Mouse (Mus musculus): Measurements from ENCODE around the gene Nptx2.

Gene Nptx2

DNA sequence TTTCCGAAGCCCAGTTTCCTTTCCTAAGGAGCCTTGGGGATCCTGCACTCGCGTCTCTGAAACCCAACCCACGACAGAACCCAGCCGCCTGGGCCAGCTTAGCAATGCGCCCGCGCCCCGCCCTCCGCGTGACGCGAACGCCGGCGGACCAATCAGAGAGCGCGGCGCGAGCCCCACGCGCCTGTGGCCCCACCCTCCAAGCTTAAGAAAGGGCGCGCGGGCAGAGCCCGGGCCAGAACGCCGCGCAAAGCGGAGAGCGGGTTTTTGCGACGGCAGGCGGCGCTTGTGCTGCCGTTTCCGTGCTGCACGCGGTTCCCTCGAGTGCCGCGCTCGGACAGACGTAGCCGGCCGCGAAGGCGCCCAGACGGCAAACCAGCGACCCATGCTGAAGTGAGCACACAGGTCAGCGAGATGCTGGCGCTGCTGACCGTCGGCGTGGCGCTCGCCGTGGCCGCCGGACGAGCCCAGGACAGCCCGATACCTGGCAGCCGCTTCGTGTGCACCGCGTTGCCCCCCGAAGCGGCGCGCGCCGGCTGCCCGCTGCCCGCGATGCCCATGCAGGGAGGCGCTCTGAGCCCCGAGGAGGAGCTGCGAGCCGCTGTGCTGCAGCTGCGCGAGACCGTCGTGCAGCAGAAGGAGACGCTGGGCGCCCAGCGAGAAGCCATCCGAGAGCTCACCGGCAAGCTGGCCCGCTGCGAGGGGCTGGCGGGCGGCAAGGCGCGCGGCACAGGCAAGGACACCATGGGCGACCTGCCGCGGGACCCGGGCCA is at the start of gene Nptx2:
Gene Nptx2, plus strand, starts transcription at position 250 of the 770 bp plus-strand sequence.
- DNase-seq (ENCODE audit: low spot score) = peak; percentile 75

- DNase-seq (ENCODE audit: low spot score) = no peak
Observed at GRCm38 (mm10) chr5:144496481-144496880, 49.2 kb upstream of the Nptx2 start.

- DNase-seq (ENCODE audit: low spot score) = no peak
Observed at GRCm38 (mm10) chr5:144504239-144504638, 41.5 kb upstream of the Nptx2 start.

GRCm38 (mm10) chr5:144505731-144506130 is 40.0 kb upstream of the Nptx2 start:
- DNase-seq (ENCODE audit: low spot score) = no peak

GRCm38 (mm10) chr5:144506156-144506555 is 39.5 kb upstream of the Nptx2 start:
- no peak for DNase-seq (ENCODE audit: low spot score)

DNA sequence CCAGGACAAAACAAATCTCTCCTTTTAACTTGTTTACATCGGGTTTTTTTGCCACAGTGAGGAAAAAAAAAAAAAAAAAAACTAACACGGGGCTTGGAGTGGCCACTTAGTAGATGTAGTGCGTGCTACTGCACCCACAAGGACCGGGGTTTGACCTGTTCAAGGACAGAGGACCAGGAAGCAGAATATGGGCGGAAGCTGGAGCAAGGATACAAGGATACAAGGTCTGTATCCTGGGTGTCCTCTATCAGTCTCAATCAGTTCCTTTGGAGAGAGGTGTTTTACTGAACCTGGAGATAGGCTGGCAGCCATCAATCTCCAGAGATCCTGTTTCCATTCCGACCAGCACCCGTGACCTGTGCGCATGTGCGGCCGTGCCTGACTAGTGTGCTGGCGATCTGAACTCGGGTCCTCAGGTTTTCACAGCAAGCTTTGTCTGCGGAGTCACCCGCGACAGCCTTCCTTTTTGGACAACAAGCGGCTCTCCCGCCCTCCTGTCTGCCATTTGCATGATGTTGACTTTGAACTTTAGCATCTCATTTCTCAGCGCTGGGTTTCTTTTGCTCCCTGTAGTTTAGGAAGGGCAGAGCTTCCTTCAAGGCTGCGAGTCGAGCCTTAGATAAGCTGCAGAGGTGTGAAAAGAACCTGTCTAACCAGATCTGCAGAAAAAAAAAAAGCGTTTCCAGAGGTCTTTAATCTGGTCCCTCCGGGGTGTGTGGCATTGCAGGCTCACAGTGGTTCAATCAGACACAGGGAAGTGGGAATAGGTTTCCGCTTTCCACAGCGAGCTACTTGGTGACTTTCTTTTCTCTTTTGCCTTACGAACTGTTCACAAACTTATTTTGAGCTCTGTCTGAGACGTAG is 38.8 kb upstream of the Nptx2 start:
- DNase-seq (ENCODE audit: low spot score) = no peak

DNA sequence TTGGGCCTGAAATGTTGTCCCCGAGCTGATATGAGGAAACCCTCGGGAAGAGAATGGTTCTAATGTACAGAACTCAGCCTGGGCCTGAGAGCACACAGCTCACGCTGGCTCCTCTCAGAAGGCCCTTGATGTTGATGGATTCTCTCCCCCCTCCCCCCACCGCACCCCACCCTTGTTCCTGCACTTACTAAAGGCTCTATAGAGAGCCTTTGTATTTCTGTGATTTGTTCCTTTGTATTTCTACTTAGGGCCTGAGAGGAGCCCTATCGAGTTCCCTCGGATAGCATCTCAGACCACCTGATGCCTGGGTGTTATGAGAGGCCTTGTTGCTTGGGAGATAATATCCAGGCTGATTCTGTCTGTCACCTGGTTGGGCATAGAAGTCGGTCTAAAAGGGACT is 36.3 kb upstream of the Nptx2 start:
- no peak for DNase-seq (ENCODE audit: low spot score)

GRCm38 (mm10) chr5:144514738-144515137 is 31.0 kb upstream of the Nptx2 start:
- DNase-seq (ENCODE audit: low spot score) = no peak

DNA sequence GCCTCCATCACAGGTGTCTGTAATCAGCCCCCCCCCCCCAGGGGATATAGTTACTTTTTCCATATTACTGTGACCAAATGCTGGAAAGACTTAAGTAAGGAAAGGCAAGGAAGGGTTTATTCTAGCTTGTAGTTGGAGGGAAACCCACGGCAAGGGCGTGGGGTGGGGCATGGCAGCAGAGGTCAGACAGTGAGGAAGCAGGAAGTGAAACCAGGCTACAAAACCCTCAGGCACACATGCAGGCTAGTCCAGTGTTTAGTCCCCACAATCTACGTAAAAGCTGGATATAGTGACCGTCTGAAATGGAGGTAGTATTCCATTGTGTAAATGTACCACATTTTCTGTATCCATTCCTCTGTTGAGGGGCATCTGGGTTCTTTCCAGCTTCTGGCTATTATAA is 30.5 kb upstream of the Nptx2 start:
- DNase-seq (ENCODE audit: low spot score) = no peak

DNA sequence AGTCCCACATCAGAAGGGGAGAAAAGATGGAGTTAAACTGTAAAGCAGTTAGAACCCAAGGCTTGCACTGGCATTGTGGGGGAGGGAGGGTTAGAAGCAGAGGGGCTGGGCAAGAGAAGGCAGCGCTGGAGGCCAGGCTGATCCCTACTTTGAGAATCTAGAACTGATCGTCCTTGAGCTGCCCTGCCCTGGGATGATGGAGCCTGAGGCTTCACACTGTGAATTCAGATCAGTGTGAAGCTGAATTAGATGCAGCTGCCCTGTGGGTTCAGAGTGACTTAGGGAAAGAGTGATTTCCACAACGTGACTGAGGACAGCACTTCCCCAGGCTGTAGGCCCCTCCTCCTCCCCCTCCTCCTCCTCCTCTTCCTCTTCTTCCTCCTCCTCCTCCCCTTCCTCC is 25.6 kb upstream of the Nptx2 start:
- no peak for DNase-seq (ENCODE audit: low spot score)

DNA sequence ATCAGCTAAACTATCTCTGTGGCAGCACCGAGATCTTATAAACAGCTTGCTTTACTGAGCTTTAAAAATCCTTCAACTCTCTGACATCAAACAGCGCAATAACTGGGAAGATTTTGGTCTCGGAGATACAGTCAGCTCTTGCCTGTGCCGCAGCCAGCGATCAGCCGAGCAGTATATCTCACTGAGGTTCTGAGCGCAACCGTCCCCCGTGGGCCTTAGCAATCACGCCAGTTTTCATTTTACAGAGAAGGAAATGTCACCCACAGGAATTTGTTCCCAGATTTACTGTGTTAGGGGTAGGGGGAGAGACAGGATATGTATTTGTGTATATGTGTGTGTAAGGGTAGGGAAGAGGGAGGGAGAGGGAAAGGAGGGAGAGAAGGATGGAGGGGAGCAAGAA is 20.9 kb upstream of the Nptx2 start:
- no peak for DNase-seq (ENCODE audit: low spot score)

- no peak for DNase-seq (ENCODE audit: low spot score)
Observed at GRCm38 (mm10) chr5:144529123-144529522, 16.6 kb upstream of the Nptx2 start.

GRCm38 (mm10) chr5:144542711-144543308 is 2.9 kb upstream of the Nptx2 start:
- DNase-seq (ENCODE audit: low spot score) = no peak

GRCm38 (mm10) chr5:144546423-144546995 is 807 bp downstream of the Nptx2 start:
- no peak for DNase-seq (ENCODE audit: low spot score)

- DNase-seq (ENCODE audit: low spot score) = no peak
Observed at GRCm38 (mm10) chr5:144547333-144547878, 1.7 kb downstream of the Nptx2 start.

- no peak for DNase-seq (ENCODE audit: low spot score)
Observed at GRCm38 (mm10) chr5:144548079-144548631, 2.5 kb downstream of the Nptx2 start.

DNA sequence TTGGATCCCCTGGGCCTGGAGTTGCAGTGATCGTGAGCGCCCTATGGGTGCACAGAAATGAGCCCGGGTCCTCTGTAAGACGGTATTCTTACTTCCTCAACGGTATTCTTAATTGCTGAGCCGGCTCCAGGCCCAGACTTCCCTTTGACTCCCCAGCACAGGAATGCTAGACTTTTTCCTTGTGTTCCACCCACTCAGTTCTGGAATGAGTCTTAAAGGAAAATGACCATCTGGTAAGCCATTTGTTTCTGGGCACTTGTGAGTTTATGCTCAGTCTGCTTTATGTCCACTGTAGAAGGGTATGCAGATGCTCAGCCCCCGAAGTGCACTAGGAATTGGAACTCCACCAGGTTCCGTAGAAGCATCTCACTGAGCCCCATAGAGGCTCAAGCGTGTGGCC is 4.3 kb downstream of the Nptx2 start:
- no peak for DNase-seq (ENCODE audit: low spot score)

DNA sequence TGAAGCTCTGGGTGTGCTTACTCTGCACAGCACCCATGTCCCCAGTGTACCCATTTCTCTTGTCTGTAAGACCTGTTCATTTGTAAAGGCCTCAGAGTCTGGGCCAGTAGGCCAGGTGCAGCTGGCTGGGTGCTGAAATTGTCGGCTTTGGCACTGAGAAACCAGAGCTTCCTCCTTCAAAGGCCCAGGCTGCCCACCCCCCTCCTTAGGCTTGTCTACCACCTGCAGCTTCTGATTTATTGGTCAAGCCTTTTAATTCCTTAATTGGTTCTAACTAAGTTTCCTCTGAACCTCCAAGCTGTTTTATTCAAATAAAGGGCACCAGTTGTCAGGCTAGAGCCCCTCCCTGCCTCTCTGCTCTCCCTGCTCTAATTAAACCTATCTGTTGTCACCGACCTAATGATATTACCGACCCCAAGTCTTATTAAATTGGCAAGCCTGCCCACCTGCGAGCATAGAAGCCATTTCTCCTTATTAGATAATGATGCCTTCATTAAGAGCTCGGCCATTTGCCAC is 5.0 kb downstream of the Nptx2 start:
- no peak for DNase-seq (ENCODE audit: low spot score)

DNA sequence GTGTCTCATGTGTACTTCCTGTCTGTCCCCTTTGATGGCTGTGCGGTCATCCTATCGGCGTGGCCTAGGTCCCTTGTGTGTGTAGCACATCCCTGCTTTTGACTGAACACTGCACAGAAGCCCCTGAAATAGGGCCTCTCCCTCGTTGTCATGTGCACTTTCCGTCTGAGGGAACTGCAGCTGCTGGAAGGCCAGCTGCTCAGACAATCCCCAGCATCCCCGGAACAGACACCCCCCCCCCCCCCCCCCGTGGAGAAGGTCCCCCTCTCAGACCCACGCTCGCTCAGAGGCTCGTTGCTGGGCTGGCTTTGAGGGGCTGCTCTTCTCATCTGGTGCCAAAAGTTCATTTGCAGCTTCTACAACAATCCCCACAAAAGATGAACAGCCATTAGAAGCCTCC is 11.0 kb downstream of the Nptx2 start:
- DNase-seq (ENCODE audit: low spot score) = no peak

DNA sequence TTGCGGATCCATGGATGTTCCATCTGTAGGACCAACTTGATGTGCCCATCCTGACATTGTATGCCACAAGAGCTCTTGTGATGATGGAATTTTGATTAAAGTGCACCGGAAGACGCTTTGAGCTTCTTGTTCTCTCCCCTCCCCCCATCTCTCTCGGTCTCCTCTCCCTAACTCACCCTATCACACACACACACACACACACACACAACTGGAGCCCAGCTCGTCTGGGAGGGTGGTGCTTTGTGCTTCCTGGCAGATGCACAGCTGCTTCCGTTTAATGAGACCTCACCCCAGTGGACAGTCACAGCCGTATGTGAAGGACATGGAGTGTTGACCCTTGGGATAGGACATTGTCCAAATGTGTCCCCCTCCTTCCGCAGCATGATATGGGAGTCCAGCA is 11.7 kb downstream of the Nptx2 start:
- no peak for DNase-seq (ENCODE audit: low spot score)

DNA sequence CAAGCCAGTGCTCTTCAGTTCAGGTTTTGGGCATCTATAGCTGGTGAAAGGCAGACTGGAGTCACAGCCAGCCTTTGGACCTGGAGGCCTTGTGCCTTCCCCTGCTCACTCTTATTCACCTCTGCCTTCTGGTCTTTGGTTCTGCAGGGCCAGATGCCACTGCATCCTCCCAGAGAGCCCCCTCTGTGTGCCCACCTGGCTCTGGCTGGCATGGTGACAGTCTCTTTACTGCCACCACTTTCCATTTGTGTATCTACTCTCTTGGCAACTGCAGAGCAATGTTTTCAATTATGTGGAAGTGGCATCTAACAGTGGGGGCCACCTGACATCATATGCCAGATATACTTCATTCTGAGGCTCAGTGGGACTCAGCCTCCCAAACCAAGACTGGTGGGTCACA is 12.8 kb downstream of the Nptx2 start:
- no peak for DNase-seq (ENCODE audit: low spot score)

- no peak for DNase-seq (ENCODE audit: low spot score)
Observed at GRCm38 (mm10) chr5:144565739-144566138, 20.0 kb downstream of the Nptx2 start.

Data from urinary bladder, postnatal 14 days (tissue).